Mouse (Mus musculus): ENCODE measurements around the gene Fam131a. TPM values are rescaled to one million over a fixed set of nuclear protein-coding genes. Genes with fewer than 3 reads are reported as not detected.

Gene Fam131a
- polyA plus RNA-seq, 1 experiment from 2014 or later, result 7.1 TPM

- H3K9me3 ChIP-seq, result no peaks in the 10 kb centered on the region
- H3K4me1 ChIP-seq, result peaks cover 55% of the 10 kb centered on the region
- H3K4me3 ChIP-seq, result peak overlapping the region; percentile 27
- H3K27ac ChIP-seq, result peak overlapping the region; percentile 83
- H3K27me3 ChIP-seq (ENCODE audit: poor library complexity, severe bottlenecking), result 0 out of 2 replicates have a peak, but pooled peaks cover 4% of the 10 kb centered on the region
- 24% methylated on average over 12 of the region's 12 CpGs for WGBS
- DNase-seq (ENCODE audit: extremely low spot score, low spot score), result no peak
- H3K36me3 ChIP-seq (replicated peaks), result peaks cover 53% of the 10 kb centered on the region
These were observed 8.9 kb downstream of the Fam131a start for GRCm38 (mm10) chr16:20701729-20702521.

GRCm38 (mm10) chr16:20702522-20702893 is 9.5 kb downstream of the Fam131a start:
- H3K4me3 ChIP-seq, result peak overlapping the region; percentile 27; the same call in 1 of the 2 replicates
- peaks cover 54% of the 10 kb centered on the region for H3K4me1 ChIP-seq

GRCm38 (mm10) chr16:20703071-20703470 is 10.0 kb downstream of the Fam131a start:
- DNase-seq (ENCODE audit: extremely low spot score, low spot score), result no peak
- WGBS, result 94% methylated on average over 10 of the region's 10 CpGs
- Histone ChIP-seq H3K4me1 (peaks cover 54% of the 10 kb centered on the region), H3K4me3 (no peak overlapping the region), H3K27ac (peak overlapping the region; percentile 83; the same call in 1 of the 2 replicates), H3K9me3 (no peaks in the 10 kb centered on the region), H3K36me3 (replicated peaks) (peaks cover 64% of the 10 kb centered on the region), H3K27me3 (ENCODE audit: poor library complexity, severe bottlenecking) (0 out of 2 replicates have a peak, but pooled peaks cover 4% of the 10 kb centered on the region)

More at GRCm38 (mm10) chr16:20702522-20702893, 9.5 kb downstream of the Fam131a start:
- Histone ChIP-seq H3K36me3 (replicated peaks) (peaks cover 59% of the 10 kb centered on the region), H3K27me3 (ENCODE audit: poor library complexity, severe bottlenecking) (0 out of 2 replicates have a peak, but pooled peaks cover 4% of the 10 kb centered on the region), H3K27ac (peak overlapping the region; percentile 83), H3K9me3 (no peaks in the 10 kb centered on the region)
- 5% methylated on average over 8 of the region's 8 CpGs for WGBS
- peak; percentile 78 for DNase-seq (ENCODE audit: extremely low spot score, low spot score)

- 0 out of 2 replicates have a peak, but pooled peaks cover 4% of the 10 kb centered on the region for H3K27me3 ChIP-seq (ENCODE audit: poor library complexity, severe bottlenecking)
- 88% methylated on average over 6 of the region's 6 CpGs for WGBS
- DNase-seq (ENCODE audit: extremely low spot score, low spot score), result no peak
- H3K4me1 ChIP-seq, result peaks cover 54% of the 10 kb centered on the region
- H3K9me3 ChIP-seq, result no peaks in the 10 kb centered on the region
- no peak overlapping the region for H3K27ac ChIP-seq
- H3K36me3 ChIP-seq (replicated peaks), result peaks cover 72% of the 10 kb centered on the region
- H3K4me3 ChIP-seq, result no peak overlapping the region
These were observed 10.8 kb downstream of the Fam131a start for GRCm38 (mm10) chr16:20703699-20704400.

GRCm38 (mm10) chr16:20705786-20706185 is 12.7 kb downstream of the Fam131a start:
- no peak overlapping the region for H3K27ac ChIP-seq
- WGBS, result 90% methylated on average over 3 of the region's 3 CpGs
- no peak for DNase-seq (ENCODE audit: extremely low spot score, low spot score)
- no peak overlapping the region for H3K4me3 ChIP-seq
- peaks cover 78% of the 10 kb centered on the region for H3K36me3 ChIP-seq (replicated peaks)
- no peaks in the 10 kb centered on the region for H3K9me3 ChIP-seq
- 0 out of 2 replicates have a peak, but pooled peaks cover 4% of the 10 kb centered on the region for H3K27me3 ChIP-seq (ENCODE audit: poor library complexity, severe bottlenecking)
- peaks cover 44% of the 10 kb centered on the region for H3K4me1 ChIP-seq

GRCm38 (mm10) chr16:20706407-20707055 is 13.5 kb downstream of the Fam131a start:
- no peak overlapping the region for H3K4me3 ChIP-seq
- H3K27ac ChIP-seq, result no peak overlapping the region
- H3K4me1 ChIP-seq, result peaks cover 39% of the 10 kb centered on the region
- 0 out of 2 replicates have a peak, but pooled peaks cover 1% of the 10 kb centered on the region for H3K27me3 ChIP-seq (ENCODE audit: poor library complexity, severe bottlenecking)
- WGBS, result 95% methylated on average over 2 of the region's 2 CpGs
- no peaks in the 10 kb centered on the region for H3K9me3 ChIP-seq
- no peak for DNase-seq (ENCODE audit: extremely low spot score, low spot score)
- H3K36me3 ChIP-seq (replicated peaks), result peaks cover 82% of the 10 kb centered on the region

GRCm38 (mm10) chr16:20708220-20708938 is 15.3 kb downstream of the Fam131a start:
- no peaks in the 10 kb centered on the region for H3K27me3 ChIP-seq (ENCODE audit: poor library complexity, severe bottlenecking)
- H3K36me3 ChIP-seq (replicated peaks), result peaks cover 94% of the 10 kb centered on the region
- no peaks in the 10 kb centered on the region for H3K9me3 ChIP-seq
- no peak overlapping the region for H3K27ac ChIP-seq
- 93% methylated on average over 21 of the region's 21 CpGs for WGBS
- H3K4me3 ChIP-seq, result no peak overlapping the region
- peaks cover 22% of the 10 kb centered on the region for H3K4me1 ChIP-seq
- DNase-seq (ENCODE audit: extremely low spot score, low spot score), result no peak

GRCm38 (mm10) chr16:20708939-20709734 is 16.1 kb downstream of the Fam131a start:
- Histone ChIP-seq H3K4me3 (no peak overlapping the region), H3K9me3 (no peaks in the 10 kb centered on the region), H3K27ac (no peak overlapping the region), H3K27me3 (ENCODE audit: poor library complexity, severe bottlenecking) (no peaks in the 10 kb centered on the region), H3K4me1 (peaks cover 28% of the 10 kb centered on the region), H3K36me3 (replicated peaks) (peaks cover 91% of the 10 kb centered on the region)
- 75% methylated on average over 19 of the region's 19 CpGs for WGBS
- peak; percentile 71 for DNase-seq (ENCODE audit: extremely low spot score, low spot score)

- no peak overlapping the region for H3K4me3 ChIP-seq
- DNase-seq (ENCODE audit: extremely low spot score, low spot score), result no peak
- H3K4me1 ChIP-seq, result peaks cover 37% of the 10 kb centered on the region
- peaks cover 80% of the 10 kb centered on the region for H3K36me3 ChIP-seq (replicated peaks)
- 94% methylated on average over 11 of the region's 11 CpGs for WGBS
- no peak overlapping the region for H3K27ac ChIP-seq
- H3K27me3 ChIP-seq (ENCODE audit: poor library complexity, severe bottlenecking), result peaks cover 6% of the 10 kb centered on the region; the same call in 1 of the 2 replicates
- no peaks in the 10 kb centered on the region for H3K9me3 ChIP-seq
These were observed 17.3 kb downstream of the Fam131a start for GRCm38 (mm10) chr16:20710370-20710769.

- Histone ChIP-seq H3K27ac (no peak overlapping the region), H3K27me3 (ENCODE audit: poor library complexity, severe bottlenecking) (peaks cover 6% of the 10 kb centered on the region; the same call in 1 of the 2 replicates), H3K4me1 (peaks cover 38% of the 10 kb centered on the region), H3K36me3 (replicated peaks) (peaks cover 76% of the 10 kb centered on the region), H3K4me3 (no peak overlapping the region), H3K9me3 (no peaks in the 10 kb centered on the region)
- no peak for DNase-seq (ENCODE audit: extremely low spot score, low spot score)
- WGBS, result 83% methylated on average over 4 of the region's 4 CpGs
These were observed 17.8 kb downstream of the Fam131a start for GRCm38 (mm10) chr16:20710810-20711209.

GRCm38 (mm10) chr16:20712190-20712589 is 19.1 kb downstream of the Fam131a start:
- H3K4me3 ChIP-seq, result no peak overlapping the region
- no peak for DNase-seq (ENCODE audit: extremely low spot score, low spot score)
- peaks cover 40% of the 10 kb centered on the region for H3K4me1 ChIP-seq
- 72% methylated on average over 9 of the region's 9 CpGs for WGBS
- no peak overlapping the region for H3K27ac ChIP-seq
- H3K36me3 ChIP-seq (replicated peaks), result peaks cover 62% of the 10 kb centered on the region
- H3K9me3 ChIP-seq, result no peaks in the 10 kb centered on the region
- peaks cover 6% of the 10 kb centered on the region; the same call in 1 of the 2 replicates for H3K27me3 ChIP-seq (ENCODE audit: poor library complexity, severe bottlenecking)

All from forebrain, embryonic 10.5 days (tissue).